Mouse (Mus musculus): ENCODE measurements around the gene Ank3. TPM values are rescaled to one million over a fixed set of nuclear protein-coding genes. Genes with fewer than 3 reads are reported as not detected.

The Ank3 gene
- total RNA-seq, 2 experiments from 2014 or later: 78.0 to 88.7 TPM

GRCm38 (mm10) chr10:69471841-69472240 lies 73.3 kb downstream of the Ank3 start:
- no peak for DNase-seq (ENCODE audit: low spot score)

- no peak for DNase-seq (ENCODE audit: low spot score)
Measured at GRCm38 (mm10) chr10:69476871-69477270, 78.3 kb downstream of the Ank3 start.

GRCm38 (mm10) chr10:69477656-69478055 lies 79.1 kb downstream of the Ank3 start:
- no peak for DNase-seq (ENCODE audit: low spot score)

GRCm38 (mm10) chr10:69478831-69479230 lies 80.3 kb downstream of the Ank3 start:
- DNase-seq (ENCODE audit: low spot score): no peak

GRCm38 (mm10) chr10:69485191-69485786 lies 86.7 kb downstream of the Ank3 start:
- DNase-seq (ENCODE audit: low spot score): no peak

- DNase-seq (ENCODE audit: low spot score): no peak
Measured at GRCm38 (mm10) chr10:69490182-69490581, 91.6 kb downstream of the Ank3 start.

GRCm38 (mm10) chr10:69491975-69492374 lies 93.4 kb downstream of the Ank3 start:
- DNase-seq (ENCODE audit: low spot score): no peak

GRCm38 (mm10) chr10:69497382-69497781 lies 98.8 kb downstream of the Ank3 start:
- DNase-seq (ENCODE audit: low spot score): no peak

- DNase-seq (ENCODE audit: low spot score): no peak
Measured at GRCm38 (mm10) chr10:69500171-69500860, 101.7 kb downstream of the Ank3 start.

- no peak for DNase-seq (ENCODE audit: low spot score)
Measured at GRCm38 (mm10) chr10:69503791-69504190, 105.2 kb downstream of the Ank3 start.

GRCm38 (mm10) chr10:69507719-69508118 lies 109.1 kb downstream of the Ank3 start:
- DNase-seq (ENCODE audit: low spot score): no peak

- no peak for DNase-seq (ENCODE audit: low spot score)
Measured at GRCm38 (mm10) chr10:69510392-69510791, 111.8 kb downstream of the Ank3 start.

- DNase-seq (ENCODE audit: low spot score): no peak
Measured at GRCm38 (mm10) chr10:69511234-69511633, 112.7 kb downstream of the Ank3 start.

GRCm38 (mm10) chr10:69521977-69522376 lies 123.4 kb downstream of the Ank3 start:
- no peak for DNase-seq (ENCODE audit: low spot score)

GRCm38 (mm10) chr10:69523202-69523601 lies 124.6 kb downstream of the Ank3 start:
- no peak for DNase-seq (ENCODE audit: low spot score)

GRCm38 (mm10) chr10:69527318-69527717 lies 128.7 kb downstream of the Ank3 start:
- DNase-seq (ENCODE audit: low spot score): no peak

- peak; percentile 23 for DNase-seq (ENCODE audit: low spot score)
Measured at GRCm38 (mm10) chr10:69528746-69529145, 130.2 kb downstream of the Ank3 start.

- no peak for DNase-seq (ENCODE audit: low spot score)
Measured at GRCm38 (mm10) chr10:69530326-69530725, 131.8 kb downstream of the Ank3 start.

GRCm38 (mm10) chr10:69531569-69531968 lies 133.0 kb downstream of the Ank3 start:
- no peak for DNase-seq (ENCODE audit: low spot score)

- DNase-seq (ENCODE audit: low spot score): no peak
Measured at GRCm38 (mm10) chr10:69532169-69532730, 133.7 kb downstream of the Ank3 start.

- DNase-seq (ENCODE audit: low spot score): peak; percentile 42
Measured at GRCm38 (mm10) chr10:69533505-69534388, 135.2 kb downstream of the Ank3 start.

GRCm38 (mm10) chr10:69534716-69535115 lies 136.1 kb downstream of the Ank3 start:
- no peak for DNase-seq (ENCODE audit: low spot score)

Measured in gastrocnemius, adult 18-20 months (tissue).